Mouse (Mus musculus) liver, embryonic 14.5 days (tissue): ENCODE data around the gene Lgals12.

Experiments used
- CTCF ChIP-seq: IDR thresholded peaks from 2 replicates; pipeline ENCODE4 v1.5.1; 2016; ENCODE audit warnings: antibody characterized with exemption, low read depth, control low read depth
- EP300 ChIP-seq: IDR thresholded peaks from 2 replicates; pipeline ENCODE4 v1.6.1; 2016; ENCODE audit warnings: antibody characterized with exemption, low read depth

DNA sequence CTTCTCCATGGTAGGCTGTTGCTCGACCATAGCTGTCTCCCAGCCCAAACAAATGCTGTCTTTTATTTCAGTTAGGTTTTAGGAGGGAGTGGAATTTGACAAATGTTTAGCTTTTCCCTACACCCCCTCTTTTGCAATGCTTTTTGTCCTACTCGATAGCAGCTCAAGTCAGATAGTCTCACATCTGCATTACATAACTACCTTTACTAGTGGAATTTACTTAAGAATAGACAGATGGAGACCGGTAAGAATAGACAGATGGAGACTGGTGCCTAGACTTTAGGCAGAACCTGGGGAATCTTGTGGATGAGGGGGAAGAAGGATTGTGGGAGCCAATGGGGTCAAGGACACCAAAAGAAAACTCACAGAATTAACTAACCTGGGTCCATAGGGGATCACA, 23.4 kb downstream of the Lgals12 start:
- TF ChIP-seq CTCF (no peak), EP300 (no peak)
